Mouse (Mus musculus) large intestine, adult 2 months (tissue): Measurements from ENCODE around the gene Rab11fip5. TPM values are rescaled to one million over a fixed set of nuclear protein-coding genes. Genes with fewer than 3 reads are reported as not detected.

Experiments used
- DNase-seq: peaks from one replicate; pipeline ENCODE4 v3.0.0-alpha.2; 2012; ENCODE audit warnings: low read depth, low spot score
- WGBS: fragments of 180-500 bp; shearing (Covaris S2); methylation state at CpG from one replicate; pipeline ENCODE4 v1.1.7; 2018; 5-methylcytosine and 5-hydroxymethylcytosine counted together
- polyA plus RNA-seq: library from polyadenylated mRNA; depleted of rRNA; stranded (reverse); fragments of >200 nt; gene quantifications from 2 replicates; pipeline ENCODE4 v1.2.3, GENCODE M21; 2012

The Rab11fip5 gene
- polyA plus RNA-seq, 1 experiment = 3.3 TPM

DNA sequence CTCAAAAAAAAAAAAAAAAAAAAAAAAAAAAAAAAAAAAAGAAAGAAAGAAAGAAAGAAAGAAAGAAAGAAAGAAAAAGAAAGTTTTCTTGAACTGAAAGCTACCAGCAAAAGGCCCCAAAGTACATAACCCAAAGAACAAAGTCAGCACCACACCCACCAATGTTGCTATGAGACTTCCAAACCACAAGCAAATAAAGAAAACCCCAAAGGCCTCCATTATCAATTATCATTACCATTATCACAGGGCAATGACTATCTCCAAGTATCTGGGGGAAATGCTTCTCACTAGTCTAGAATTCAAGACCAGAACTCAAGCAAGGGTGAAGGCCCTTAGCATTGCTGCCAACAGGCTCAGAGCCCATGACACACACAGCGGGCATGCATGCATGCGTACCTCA lies 18.7 kb downstream of the Rab11fip5 start:
- WGBS = 96% methylated on average over 2 of the region's 2 CpGs
- no peak for DNase-seq

DNA sequence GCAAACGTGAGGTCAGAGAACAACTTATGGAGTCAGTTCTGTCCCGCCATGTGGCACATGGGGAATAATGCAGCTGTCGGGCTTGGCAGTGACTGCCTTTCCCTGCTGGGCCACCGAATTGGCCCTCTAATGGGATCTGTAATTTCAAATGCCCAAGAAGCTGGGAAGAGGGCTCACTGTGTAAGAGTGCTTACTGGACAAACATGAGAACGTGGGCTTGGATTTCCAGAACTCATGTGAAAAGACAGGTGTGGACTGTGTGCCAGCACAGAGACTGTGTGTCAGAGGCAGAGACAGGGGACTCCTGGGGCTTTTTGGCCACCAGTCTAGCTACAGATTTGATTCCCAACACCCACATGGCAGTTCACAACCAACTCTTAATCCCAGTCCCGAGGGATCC lies 19.7 kb downstream of the Rab11fip5 start:
- 84% methylated on average over 6 of the region's 6 CpGs for WGBS

DNA sequence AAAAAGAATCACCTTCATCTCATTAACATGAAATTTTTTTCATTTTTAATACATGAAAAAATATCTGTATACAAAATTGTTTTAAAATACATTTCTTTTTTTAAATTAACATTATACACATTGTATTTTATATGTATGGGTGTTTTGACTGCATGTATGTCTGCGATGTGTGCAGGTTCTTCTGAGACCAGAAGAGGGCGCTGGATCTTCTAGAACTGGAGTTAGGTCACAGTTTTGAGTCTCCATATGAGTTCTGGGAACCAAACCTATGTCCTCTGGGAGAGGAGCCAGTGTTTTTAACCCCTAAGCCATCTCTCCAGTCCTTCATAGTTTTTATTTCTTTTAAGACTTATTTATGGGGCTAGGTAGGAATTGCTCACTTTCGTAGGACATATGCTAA lies 20.7 kb downstream of the Rab11fip5 start:
- 74% methylated on average over 3 of the region's 3 CpGs for WGBS
- no peak for DNase-seq

More for the DNA sequence above, 19.7 kb downstream of the Rab11fip5 start:
- no peak for DNase-seq

DNA sequence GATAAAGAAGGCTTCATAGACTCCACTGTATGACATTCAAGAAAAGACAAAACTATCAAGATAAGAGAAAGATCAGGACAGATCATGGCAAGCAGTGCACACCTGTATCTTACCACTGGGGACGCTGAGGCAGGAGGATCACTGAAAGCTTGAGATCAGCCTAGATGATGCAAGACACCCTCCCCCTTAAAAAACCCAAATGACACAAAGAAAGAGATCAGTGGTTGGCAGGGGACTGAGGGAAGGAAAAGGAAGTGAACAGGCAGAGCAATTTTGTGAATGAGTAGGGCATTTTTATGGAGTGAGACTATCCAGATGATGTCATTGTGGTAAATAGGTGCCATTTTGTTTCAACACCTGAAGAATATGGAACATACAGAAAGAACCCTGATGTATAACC lies 24.3 kb downstream of the Rab11fip5 start:
- DNase-seq = no peak
- WGBS = 85% methylated on average over 1 of the region's 1 CpGs

DNA sequence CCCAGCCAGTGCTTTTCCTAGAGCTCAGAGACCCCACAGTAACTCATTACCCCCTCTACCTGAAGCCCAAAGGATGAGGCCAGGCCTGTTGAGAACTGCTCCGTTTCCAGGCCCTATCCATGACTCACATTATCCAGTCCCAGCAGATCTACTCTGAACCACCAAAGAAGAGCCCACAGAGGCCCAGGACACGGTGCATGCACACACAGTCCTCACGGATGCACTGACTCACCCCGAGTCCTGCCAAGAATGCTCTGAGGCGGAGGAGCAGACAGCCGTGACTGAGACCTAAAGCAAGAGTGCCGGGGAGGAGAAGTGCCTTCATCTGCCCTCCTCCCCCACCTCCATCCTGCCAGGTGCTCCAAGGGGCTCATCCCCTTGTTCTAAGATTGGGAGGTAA lies 25.2 kb downstream of the Rab11fip5 start:
- DNase-seq = no peak
- WGBS = 44% methylated on average over 7 of the region's 7 CpGs

DNA sequence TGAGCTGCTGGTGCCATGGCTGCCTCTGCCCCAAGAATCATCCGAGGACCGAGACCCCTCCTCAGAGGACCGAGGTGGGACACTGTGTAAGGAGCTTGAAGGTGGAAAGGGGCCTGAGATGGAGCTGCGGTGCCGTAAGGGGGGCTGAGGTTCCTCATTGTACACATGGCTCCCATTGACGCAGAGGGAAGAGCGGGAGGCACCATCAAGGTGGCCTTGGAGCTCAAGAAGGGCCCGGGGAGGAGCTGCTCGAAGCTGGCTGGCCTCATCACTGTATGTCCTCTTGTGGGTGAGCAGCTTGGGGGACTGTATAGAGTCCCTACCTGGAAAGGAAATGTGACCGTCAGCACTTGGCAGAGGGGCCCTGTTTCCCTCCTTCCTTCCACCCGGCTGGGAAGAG lies 26.3 kb downstream of the Rab11fip5 start:
- DNase-seq = no peak
- WGBS = 89% methylated on average over 11 of the region's 11 CpGs

DNA sequence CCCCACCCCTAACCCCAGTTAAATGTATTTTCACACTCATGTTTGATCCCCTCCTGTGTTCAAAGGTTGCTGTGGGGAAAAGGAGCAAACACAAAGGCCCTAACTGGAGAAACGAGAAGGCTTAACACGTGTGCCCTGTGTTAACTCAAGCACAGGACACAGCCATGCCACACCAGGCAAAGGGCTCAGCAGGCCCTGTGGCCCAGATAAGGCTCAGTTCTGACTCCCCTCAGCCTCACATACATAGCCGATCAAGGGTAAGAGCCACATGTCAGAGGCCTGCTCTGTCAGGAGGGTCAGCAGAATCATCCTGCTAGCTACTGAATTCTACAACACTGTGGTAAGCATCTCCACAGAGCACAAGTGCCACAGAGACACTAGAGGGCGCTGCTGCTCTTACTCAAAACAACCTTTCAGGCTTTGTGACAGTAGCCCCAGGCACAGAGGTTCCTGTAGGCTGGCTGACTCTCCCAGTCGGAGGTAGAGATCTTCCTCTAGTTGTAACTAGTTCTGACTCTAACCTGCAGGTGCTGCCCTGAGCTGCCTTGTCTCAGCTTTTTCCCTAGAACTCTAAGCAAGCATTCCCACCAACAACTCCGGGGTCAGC lies 28.3 kb downstream of the Rab11fip5 start:
- DNase-seq = peak; percentile 84
- 42% methylated on average over 6 of the region's 6 CpGs for WGBS

DNA sequence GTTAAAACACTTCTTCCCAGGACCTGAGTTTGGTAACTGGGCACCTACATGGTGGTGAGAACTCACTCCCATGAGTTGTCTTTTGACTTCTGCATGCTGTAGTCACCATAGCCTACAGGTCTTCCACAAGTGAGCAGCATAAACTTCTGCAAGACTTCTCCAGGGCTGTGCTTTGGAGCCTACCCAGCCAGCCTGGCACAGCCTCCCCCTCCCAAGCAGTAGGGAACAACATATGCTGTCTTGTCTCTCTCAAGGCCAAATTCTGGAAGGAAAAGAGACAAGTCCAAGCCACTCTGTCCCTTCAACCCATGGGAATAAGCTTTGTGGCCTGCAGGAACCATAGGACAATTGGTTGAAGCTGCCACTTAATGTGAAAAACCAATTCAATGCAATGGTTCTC lies 29.5 kb downstream of the Rab11fip5 start:
- no peak for DNase-seq

DNA sequence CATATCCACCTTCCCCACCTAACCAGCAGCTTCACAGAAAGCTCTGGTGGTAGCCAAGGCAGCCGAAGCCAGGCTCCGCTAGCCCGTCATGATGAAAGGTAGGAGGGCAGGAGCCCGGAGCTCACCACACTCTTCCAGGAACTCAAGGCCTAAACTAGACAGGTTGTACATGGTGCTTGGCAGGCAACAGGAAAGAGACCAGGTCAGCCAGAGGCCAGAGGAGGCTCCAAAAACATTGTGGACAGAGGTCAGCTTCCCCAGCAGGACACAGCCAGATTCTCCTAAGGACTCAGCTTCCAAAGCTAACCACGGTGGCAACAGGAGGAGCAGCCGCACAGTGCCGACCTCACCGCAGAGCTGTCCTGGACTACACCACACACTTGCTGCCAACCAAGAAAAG lies 31.4 kb downstream of the Rab11fip5 start:
- 86% methylated on average over 8 of the region's 8 CpGs for WGBS
- no peak for DNase-seq

DNA sequence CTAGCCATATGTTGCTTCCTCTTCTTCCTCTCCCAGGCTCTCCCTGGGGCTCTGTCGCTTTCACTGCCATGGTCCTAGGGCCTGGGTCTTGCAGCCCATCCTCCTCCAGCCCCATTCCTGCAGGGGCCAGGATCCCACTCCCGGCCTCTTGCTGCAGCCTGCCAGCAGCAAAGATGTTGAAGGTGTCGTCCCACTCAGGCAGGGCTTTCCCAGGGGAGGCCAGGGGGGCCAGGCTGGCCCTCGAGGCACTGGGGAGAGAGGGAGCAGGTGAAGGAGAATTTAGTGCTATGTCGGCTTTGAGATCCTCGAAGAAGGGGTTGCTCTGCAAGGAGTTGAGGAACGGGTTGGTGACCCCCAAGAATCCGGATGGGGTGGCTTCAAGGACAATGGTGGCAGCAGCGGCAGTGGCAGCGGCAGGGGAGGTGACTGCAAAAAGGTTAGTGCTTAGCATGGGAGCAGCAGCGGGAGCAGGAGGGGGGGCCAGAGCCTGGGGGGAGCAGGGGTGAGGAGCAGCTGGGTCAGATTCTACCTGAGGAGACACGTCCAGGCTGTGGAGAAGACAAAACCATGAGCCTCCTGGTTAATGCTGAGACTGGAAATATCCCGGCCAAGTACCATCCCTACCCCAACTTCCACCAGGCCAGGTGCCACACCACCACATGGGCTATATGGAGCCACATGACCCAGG lies 32.5 kb downstream of the Rab11fip5 start:
- no peak for DNase-seq
- WGBS = 80% methylated on average over 13 of the region's 13 CpGs

DNA sequence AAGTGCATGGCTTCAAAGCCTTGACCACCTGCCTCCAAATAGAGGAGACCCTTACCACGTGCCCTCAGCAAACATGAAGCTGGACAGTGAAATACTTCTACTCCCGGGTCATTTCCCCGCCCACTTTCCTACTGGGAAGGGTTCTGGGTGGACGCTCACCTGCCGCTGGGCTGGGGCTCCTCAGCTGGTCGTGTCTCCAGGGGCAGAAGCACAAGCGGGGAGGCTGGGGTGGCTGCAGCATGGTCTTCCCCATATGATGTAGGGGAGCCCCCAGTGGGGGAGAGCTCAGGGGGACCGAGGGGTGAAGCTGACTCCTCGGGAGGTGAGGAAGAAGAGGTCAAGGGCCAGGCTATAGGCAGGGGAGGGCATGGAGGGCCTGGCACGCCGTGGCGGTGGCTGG lies 34.2 kb downstream of the Rab11fip5 start:
- WGBS = 77% methylated on average over 12 of the region's 12 CpGs
- no peak for DNase-seq

DNA sequence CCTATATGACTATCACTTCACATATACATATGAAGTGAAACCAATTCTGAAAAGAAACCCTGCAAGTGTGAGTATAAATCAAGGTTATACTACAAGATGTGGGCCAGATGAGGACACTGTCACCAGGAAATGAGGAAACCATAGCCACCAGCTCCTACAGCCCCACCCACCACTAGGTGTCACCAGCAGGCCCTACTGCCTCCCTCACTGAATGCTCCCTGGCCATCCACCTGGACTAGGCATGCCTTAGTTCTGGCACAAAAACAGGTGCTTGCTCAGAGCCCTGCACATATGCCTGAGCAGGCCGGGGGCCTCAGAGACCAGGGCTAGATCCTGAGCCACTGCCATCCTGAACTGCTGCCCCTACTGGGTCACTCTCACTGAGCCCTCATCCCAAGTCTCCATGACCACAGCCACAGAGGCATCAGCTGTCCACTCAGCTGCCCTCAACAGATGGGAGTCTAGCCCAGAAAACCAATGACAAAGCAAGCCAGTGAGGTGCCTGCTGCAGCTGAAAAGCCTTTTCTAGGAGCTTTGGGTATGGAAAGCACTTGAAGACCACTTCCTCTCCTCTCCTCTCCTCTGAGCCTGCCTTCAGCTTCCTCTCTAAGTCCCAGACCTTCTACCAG lies 35.0 kb downstream of the Rab11fip5 start:
- no peak for DNase-seq
- WGBS = 52% methylated on average over 1 of the region's 1 CpGs

DNA sequence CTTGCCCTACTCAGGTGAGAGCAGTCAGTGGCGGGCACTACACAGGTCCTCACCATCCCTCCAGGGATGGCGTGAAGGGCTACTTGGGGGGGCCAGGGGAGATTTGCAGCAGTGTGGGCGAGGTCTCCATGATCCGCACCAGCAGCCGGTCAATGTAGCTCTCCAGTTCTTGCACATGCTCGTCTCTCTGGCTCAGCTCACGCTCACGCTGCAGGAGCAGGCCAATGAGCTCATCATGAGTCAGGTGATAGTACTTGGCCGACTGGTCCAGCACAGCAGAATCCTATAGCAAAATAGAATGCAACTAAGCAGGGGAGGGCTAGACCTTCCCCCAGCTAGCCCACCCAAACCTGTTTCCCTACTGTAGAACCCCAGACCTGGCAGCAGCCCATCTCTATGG lies 37.5 kb downstream of the Rab11fip5 start:
- 92% methylated on average over 9 of the region's 9 CpGs for WGBS
- no peak for DNase-seq

DNA sequence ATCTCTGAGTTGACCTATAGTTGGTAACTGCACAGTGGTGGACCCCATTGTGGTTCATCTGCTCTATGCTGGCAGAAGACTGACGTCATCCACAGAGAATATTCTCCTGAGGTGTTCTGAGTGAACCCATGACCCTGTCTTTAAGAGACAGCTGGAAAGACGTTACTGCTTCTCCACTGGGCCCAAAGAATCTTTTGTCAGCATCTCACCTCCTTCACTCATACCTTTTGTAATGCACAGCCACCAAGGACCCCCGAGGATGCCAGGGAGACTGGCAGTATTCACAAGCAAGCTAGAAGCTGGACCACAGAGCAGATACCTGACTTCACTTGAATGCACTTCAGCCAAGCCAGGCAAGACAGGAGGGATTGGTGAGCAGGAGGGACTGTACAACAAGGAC lies 39.1 kb downstream of the Rab11fip5 start:
- DNase-seq = no peak
- 82% methylated on average over 3 of the region's 3 CpGs for WGBS

DNA sequence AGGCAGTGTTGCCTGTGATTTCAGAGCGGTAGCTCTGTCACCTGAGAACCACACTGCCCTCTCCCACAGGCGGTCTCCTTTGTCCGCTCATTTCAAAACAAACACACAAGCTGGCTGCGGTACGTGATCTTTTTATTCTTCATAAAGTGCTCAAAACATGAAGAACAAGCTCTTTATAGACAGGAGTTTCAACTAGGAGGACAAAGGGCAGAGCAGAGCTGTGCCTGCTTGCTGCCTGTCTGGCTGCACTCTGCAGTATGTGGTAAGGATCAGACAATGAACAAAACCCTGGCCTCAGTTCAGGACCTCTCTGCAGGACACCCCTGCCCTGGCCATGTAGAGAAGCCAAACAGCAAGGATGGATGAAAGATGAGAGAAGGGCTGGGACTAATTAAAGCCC lies 39.6 kb downstream of the Rab11fip5 start:
- DNase-seq = no peak
- WGBS = 35% methylated on average over 5 of the region's 5 CpGs

DNA sequence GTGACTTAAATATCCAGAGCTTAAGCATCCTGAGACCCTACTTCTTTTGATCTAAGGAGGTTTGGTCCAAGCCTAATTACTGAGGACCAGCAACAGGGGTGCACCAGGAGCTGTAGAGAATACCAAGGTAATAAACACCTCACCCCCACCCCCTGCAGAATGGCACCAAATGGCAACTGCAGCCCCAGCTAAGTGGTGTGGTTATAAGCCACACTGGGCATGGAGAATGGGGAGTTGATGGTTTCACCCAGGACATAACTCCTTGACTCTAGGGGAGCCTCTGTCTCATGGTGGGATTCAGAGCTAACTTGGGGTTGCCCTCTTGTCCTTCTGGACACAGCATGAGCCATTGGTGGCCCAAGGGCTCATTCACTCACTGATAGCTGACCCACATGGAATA lies 40.2 kb downstream of the Rab11fip5 start:
- DNase-seq = no peak

DNA sequence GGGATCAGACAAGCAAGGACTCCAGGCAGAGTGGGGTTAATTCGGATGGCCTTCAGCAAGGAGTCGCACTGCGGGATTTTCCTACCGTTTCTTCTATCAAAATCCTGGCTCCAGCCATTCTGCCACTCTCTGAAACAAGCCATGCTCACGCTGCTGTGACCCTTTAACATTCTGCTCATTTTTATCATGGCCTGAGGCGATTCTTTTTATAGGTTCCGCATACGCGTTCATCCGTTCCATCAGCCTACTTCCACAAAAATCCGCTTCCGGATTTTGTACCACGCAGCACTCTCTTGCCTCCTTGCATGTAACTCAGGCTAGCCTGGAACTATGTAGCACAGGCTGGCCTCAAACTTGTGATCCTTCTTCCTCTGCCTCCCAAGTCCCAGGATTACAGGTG lies 40.7 kb downstream of the Rab11fip5 start:
- no peak for DNase-seq
- 2% methylated on average over 13 of the region's 13 CpGs for WGBS

DNA sequence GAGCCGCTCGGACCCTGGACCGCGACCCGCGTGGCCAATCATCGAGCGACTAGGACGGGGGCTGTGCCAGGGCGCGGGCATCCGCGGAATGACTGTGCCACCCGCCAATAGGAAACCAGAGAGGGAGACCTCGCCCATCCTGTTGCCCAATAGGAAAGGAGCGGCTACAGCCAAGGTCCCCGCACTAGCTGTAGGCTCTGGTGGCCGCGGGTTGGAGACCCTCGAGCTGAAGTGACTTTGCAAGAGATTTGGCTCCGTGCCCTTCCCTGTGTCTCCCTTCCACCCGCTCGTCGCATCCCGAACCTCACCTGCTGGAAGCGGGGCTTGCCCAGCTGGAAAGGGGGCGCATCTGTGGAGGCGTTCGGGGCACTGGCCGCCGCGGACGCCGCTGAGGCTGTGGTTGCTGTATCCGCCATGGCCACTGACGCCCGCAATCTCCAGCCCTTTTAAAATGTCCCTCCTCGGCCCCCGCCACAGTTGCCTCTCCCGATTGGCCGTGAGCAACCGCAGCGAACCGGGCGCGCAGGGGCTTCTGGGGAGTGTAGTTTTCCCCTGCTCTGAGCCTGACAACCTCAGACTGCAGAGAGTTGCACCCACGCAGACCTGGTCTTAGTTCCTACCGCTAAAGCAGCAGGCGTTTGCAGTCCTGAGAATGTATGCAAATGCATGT lies 41.3 kb downstream of the Rab11fip5 start, which contains the start of gene Sfxn5:
TSS of gene Sfxn5 (minus strand) at position 423 of the 670 bp plus-strand sequence.
- peak; percentile 73 for DNase-seq
- WGBS = under 1% methylated on average over 49 of the region's 49 CpGs

DNA sequence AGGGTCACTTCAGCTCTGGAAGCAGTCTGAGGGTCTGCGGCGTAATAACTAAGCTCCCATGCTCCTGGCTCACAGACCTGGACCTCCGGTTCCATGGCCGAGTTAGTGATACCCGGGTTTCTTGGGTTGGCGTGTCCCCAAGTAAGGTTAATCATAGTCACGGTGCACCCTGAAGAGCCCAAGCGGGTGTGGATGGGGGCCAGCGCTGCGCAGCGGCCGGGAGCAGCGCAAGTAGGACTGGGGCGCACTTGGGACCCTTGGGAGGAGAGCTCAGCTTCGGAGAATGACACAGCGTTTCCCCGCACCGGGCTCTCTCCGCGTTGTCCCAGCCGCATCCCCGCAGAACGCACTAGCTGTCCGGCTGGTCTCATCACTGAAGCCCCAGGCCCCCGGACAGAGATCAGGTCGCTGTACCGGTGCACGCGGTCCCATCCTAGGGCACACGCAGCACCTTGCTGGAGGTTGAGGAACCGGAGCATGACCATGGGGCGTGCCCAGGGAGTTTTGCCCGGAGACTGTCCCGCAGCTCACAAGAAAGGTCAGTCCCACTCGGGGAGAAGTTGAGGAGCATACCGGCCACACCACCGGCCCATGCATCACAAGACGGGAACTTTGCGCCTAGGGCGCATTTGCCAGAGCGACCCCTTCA lies 42.0 kb downstream of the Rab11fip5 start:
- no peak for DNase-seq
- 1% methylated on average over 41 of the region's 41 CpGs for WGBS

DNA sequence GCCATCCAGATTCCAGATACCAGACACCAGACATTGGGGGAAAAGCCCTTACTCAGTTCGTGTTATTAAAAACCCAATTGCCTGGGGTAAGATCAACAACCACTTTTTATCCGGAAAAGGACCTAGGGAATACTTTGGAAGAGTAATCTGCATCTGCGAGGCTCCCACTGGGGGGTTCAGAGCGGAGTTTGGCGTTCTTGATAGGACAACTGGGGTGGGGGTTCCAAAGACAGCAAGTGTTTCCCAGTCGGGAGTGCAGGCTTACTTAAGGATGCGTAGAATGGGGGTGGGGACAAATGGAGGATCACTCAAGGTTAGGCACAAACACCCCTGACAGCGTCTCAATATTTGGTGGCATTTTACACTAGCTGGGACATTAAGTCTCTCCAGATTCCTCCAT lies 42.7 kb downstream of the Rab11fip5 start:
- 35% methylated on average over 8 of the region's 8 CpGs for WGBS
- no peak for DNase-seq
